ENCODE assay signal across 9 mouse cellular contexts in genomic region chr7:144764537-144765282, GRCm38 (mm10). TPM values are rescaled to one million over a fixed set of nuclear protein-coding genes. Genes with fewer than 3 reads are reported as not detected.
DNase-seq lines count a peak whose midpoint lies in the region; ATAC-seq lines count a peak whose summit lies in the region.
"Had no signal": no experiment of that assay in that cellular context is flagged by ENCODE, and none has a peak within 500 bp of the region (broad histone marks: within the 10 kb centered on the region; RNA-seq: fewer than 3 reads in every experiment).

No protein-coding gene starts in this region.

- peak; percentile 19 for DNase-seq in kidney, adult 11 months
- no peak for DNase-seq in kidney, adult 9 months
- peak; percentile 69 for DNase-seq in cerebellum, adult 11 months
- peak; percentile 81 for DNase-seq in cerebellum, adult 9-11 months
- peak; percentile 62 for DNase-seq in kidney, postnatal 14 days
- DNase-seq in ovary, postnatal 10 days (ENCODE audit: low spot score): no peak
- DNase-seq in spleen, adult 18-20 months: no peak

- no peak for ATAC-seq in granulocyte monocyte progenitor cell, adult 5-6 weeks (replicated peaks; ENCODE audit: poor library complexity, severe bottlenecking)
- ATAC-seq: intestine, embryonic 16.5 days had no signal

RNA-seq across cellular contexts. Expression of gene Ano1, which starts 12.9 kb away (rescaled TPM):
- total RNA-seq in granulocyte monocyte progenitor cell, adult 5-6 weeks (2014; fragmentation: Nextera tagmentation): not detected in 2 replicates
- total RNA-seq in granulocyte monocyte progenitor cell, adult 5-6 weeks (2017): not detected in 2 replicates

Comparison
In these comparisons a context has a peak if more than half of its experiments do, and no peak if none do; other contexts are left out.
1. DNase-seq: peak in kidney, adult 11 months (single experiment), cerebellum, adult 11 months (single experiment), cerebellum, adult 9-11 months (single experiment) and kidney, postnatal 14 days (single experiment); none in kidney, adult 9 months (single experiment), ovary, postnatal 10 days (single experiment) and spleen, adult 18-20 months (0 of 2).